Mouse (Mus musculus) granulocyte monocyte progenitor cell, adult 5-6 weeks (primary cell): ENCODE measurements around the gene Nap1l5. TPM values are rescaled to one million over a fixed set of nuclear protein-coding genes. Genes with fewer than 3 reads are reported as not detected.

Source experiments
- total RNA-seq, 2 experiments: library from RNA; stranded (forward) in 1 of 2; stranded (reverse) in 1 of 2; fragments of 200-712, 200-1000 nt in 1 of 2; fragments of >200 nt in 1 of 2; fragmentation: Nextera tagmentation in 1 of 2; gene quantifications; 2 replicates each; pipeline ENCODE4 v1.2.3; 2014 to 2017

Gene Nap1l5
- total RNA-seq, 2 experiments from 2014 or later: not detected

Other genes with a start within 250 kb of the Nap1l5 start
- 3.2 and 3.6 TPM in 2 replicates for gene Herc3, start 75.6 kb downstream of the Nap1l5 start, total RNA-seq (2014; fragmentation: Nextera tagmentation)
- 5.8 and 7.5 TPM in 2 replicates for gene Herc3, start 75.6 kb downstream of the Nap1l5 start, total RNA-seq (2017)
- 0.24 TPM in 1 of 2 replicates, not detected in the other for gene Fam13a, start 117.5 kb upstream of the Nap1l5 start, total RNA-seq (2014; fragmentation: Nextera tagmentation)
- gene Fam13a, start 117.5 kb upstream of the Nap1l5 start, total RNA-seq (2017): not detected in 2 replicates